Mouse (Mus musculus): ENCODE data around the gene Pcbp2. TPM values are rescaled to one million over a fixed set of nuclear protein-coding genes. Genes with fewer than 3 reads are reported as not detected.

Pcbp2 gene
- polyA plus RNA-seq, 1 experiment from 2014 or later: 534 TPM

DNA sequence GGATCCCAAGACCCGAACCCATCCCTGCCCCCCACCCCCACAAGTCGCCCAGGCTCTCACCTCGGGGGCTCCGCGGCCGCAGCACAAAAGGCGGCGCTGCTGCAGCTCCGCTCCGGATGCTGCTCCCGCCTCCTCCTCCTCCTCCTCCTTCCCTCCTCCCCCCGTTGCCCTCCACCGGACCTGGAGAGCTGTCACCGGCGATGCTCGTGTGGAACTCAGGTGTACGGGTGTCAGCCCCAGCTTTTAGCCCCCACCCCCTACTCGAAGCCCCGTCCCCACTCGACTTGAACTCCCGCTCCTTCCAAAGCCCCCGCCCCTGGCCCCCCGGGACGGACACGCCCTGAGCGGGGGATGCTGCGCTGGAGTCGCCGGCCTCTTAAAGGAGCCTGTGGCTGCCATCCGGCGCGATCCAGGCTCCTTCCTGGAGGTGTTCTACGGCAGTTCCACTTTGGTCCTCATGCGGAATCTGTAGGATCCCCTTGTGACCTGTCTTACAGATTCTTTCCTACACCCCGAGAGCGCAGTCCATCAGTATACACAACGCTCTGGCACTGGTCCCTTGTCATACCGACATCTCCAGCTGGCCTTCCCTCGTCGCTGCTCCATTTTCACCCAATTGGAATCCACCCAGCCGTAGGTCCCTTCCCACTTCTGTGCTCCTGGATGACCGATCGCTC is 46.5 kb downstream of the Pcbp2 start, which contains the start of gene Map3k12:
TSS of gene Map3k12 (minus strand) at position 337 of the 677 bp plus-strand sequence.
- Histone ChIP-seq H3K79me2 (ENCODE audit: inconsistent target) (peaks cover 30% of the 10 kb centered on the region), H3K36me3 (ENCODE audit: inconsistent target) (peaks cover 5% of the 10 kb centered on the region; the same call in 1 of the 2 replicates), H3K4me3 (ENCODE audit: inconsistent target) (peak within 1 kb of the TSS; percentile 80), H3K27ac (peak within 1 kb of the TSS; percentile 45)
- 1% methylated on average over 42 of the region's 43 CpGs for WGBS (ENCODE audit: missing documents)

DNA sequence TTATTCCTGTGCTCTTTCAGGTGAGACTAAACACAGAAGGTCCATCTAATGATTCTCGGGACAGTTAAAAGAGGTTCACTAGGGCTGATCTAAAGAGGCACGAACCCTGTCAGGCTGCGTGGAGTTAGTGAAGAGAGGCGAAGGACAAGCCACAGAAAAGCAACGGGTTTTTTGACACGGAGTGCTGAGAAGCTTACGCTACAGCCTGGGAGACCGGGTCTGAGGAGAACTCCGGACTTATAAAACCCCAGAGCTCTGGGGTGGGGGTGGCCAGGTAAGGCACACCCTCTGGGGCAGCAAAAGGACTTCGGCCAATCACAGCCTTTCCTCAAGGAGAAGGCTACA is 47.3 kb downstream of the Pcbp2 start:
- Histone ChIP-seq H3K36me3 (ENCODE audit: inconsistent target) (peaks cover 12% of the 10 kb centered on the region; the same call in 1 of the 2 replicates), H3K79me2 (ENCODE audit: inconsistent target) (peaks cover 30% of the 10 kb centered on the region), H3K27ac (peak overlapping the region; percentile 45), H3K4me3 (ENCODE audit: inconsistent target) (peak overlapping the region; percentile 80)
- 0% methylated on average over 10 of the region's 10 CpGs for WGBS (ENCODE audit: missing documents)

DNA sequence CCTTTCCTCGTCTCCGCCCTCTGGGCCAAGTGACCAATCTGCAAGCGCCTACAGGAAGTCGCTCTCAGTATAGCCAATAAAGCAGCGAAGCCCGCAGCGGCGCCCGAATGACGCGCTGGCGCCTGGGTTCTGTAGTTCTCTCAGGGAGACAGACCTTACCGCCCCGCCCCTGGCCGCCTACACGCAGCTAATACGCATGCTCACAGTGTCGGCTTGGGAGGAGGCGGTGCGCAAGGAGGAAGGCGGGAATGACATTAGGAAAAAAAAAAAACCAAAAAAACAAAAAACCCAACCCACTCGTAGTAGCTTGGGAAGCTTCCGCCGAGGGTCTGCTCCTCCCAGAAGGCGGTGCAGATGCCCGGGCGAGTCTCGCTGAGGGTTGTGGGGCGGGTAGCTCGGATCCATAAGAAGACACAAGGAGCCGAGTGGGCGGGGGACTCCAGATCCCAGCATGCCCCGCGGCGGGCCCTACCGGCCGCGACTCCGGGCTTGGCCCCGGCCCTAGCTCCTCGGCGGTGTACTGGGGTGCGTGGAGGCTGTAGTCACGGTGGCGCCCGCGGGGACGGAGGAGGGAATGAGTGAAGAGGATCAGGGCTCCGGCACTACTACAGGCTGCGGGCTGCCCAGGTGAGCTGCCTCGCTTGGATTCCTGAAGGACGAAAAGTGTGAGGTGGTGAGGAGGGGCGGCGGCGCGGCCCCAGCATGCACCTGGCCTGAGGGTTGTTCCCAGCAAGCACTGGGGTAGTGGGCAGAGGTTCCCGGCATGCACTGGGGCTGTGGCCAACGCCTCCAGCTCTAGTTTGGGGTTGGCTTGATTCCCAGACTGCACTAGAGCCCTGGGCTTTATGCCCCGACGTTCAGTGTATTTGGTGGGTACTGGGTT is 47.9 kb downstream of the Pcbp2 start, which contains the start of gene Tarbp2:
TSS of gene Tarbp2 (plus strand) at position 217 of the 883 bp plus-strand sequence.
- Histone ChIP-seq H3K36me3 (ENCODE audit: inconsistent target) (peaks cover 13% of the 10 kb centered on the region; the same call in 1 of the 2 replicates), H3K27ac (peak within 1 kb of the TSS; percentile 79), H3K79me2 (ENCODE audit: inconsistent target) (peaks cover 30% of the 10 kb centered on the region), H3K4me3 (ENCODE audit: inconsistent target) (peak within 1 kb of the TSS; percentile 80)
- under 1% methylated on average over 51 of the region's 60 CpGs for WGBS (ENCODE audit: missing documents)

DNA sequence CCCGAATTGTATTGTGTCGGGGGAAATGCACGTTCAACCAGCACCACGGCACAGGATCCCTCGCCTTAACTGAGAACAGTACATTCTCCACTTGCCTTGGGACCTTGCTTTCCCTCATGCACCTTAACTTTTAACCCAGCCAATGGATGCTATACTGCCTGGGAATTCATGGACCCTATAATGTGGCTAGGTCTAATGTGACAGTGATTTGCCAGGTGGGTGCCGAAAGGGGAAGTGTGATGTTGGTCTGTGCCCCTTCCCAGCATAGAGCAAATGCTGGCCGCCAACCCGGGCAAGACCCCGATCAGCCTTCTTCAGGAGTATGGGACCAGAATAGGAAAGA is 48.5 kb downstream of the Pcbp2 start:
- WGBS (ENCODE audit: missing documents): 0% methylated on average over 8 of the region's 9 CpGs
- peaks cover 30% of the 10 kb centered on the region for H3K79me2 ChIP-seq (ENCODE audit: inconsistent target)
- peak overlapping the region; percentile 80 for H3K4me3 ChIP-seq (ENCODE audit: inconsistent target)
- peaks cover 17% of the 10 kb centered on the region for H3K36me3 ChIP-seq (ENCODE audit: inconsistent target)
- H3K27ac ChIP-seq: peak overlapping the region; percentile 79

DNA sequence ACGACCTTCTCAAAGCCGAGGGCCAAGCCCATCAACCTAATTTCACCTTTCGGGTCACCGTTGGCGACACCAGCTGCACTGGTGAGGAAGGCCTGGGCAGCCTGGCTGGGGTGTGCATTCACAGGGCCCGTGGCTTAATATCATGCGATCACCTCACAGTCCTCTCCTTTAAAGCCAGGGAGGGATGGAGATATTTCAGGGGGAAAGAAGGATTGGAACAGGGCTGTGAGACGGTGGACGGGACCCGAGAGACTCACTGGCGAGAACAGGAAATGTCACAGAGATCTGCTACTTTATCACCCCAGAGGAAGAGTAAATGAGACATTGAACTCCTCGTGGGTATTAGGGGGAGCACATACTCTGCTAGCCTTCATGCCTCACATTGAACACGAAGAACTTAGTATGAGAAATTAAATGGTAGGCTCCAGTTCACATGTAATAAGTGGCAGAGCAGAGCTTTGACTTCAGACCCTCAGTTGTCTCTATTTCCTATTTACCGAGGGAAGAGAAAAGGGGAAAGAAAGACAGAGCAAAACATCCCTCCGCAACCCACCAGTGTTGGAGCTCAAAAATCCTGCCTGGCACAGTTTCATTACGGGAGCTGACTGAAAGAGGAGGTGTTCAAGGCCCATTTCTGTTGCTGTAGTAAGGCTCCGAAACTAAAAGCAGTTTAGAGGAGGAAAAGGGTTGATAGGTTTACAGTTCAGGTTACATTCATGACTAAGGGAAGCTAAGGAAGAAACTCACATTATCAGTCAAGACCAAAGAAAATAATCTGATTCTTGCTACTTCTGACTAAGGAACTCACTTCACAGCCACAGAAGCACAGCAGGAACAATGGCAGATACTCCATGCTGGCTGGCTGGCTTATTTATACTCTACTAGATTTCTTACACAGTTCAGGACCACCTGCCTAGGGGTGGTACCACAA is 49.1 kb downstream of the Pcbp2 start:
- Histone ChIP-seq H3K79me2 (ENCODE audit: inconsistent target) (peaks cover 30% of the 10 kb centered on the region), H3K4me3 (ENCODE audit: inconsistent target) (peak overlapping the region; percentile 80), H3K36me3 (ENCODE audit: inconsistent target) (peaks cover 23% of the 10 kb centered on the region), H3K27ac (peak overlapping the region; percentile 79)
- 28% methylated on average over 15 of the region's 17 CpGs for WGBS (ENCODE audit: missing documents)

DNA sequence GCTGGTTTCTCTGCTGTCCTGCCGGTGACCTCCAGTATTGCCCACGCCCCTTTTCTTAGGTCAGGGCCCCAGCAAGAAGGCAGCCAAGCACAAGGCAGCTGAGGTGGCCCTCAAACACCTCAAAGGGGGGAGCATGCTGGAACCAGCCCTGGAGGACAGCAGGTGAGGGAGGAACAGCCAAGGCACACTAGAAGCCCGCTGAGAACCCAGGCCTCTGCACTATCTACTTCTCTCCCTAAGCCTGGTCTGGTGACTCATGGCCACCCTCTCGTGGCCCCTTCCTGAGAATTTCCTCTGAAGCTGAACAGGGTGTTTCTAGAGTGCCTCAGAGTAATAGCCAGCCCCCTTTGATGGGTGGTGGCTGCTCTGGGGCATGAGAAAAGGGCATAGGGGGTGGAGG is 50.1 kb downstream of the Pcbp2 start:
- 0% methylated on average over 2 of the region's 4 CpGs for WGBS (ENCODE audit: missing documents)
- Histone ChIP-seq H3K4me3 (ENCODE audit: inconsistent target) (no peak overlapping the region), H3K27ac (peak overlapping the region; percentile 79), H3K36me3 (ENCODE audit: inconsistent target) (peaks cover 25% of the 10 kb centered on the region), H3K79me2 (ENCODE audit: inconsistent target) (peaks cover 30% of the 10 kb centered on the region)

DNA sequence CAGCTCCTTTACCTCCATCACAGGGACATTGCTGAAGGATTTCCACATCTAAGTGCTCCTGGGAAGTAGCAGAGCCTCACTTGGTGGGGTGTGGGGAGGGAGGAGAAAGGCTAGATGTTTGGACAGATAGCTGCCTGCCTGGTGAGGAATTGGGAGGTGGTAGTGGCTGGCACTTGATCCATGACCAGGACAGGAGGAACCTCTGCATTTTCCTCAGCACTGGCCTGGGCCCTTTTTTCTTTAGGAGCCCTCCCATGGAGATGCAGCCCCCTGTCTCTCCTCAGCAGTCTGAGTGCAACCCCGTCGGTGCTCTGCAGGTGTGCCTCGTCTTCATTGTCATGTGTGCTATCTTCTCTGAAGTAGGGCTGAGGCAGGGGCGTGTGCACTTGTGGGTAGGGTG is 51.1 kb downstream of the Pcbp2 start:
- no peak overlapping the region for H3K4me3 ChIP-seq (ENCODE audit: inconsistent target)
- WGBS (ENCODE audit: missing documents): 98% methylated on average over 4 of the region's 4 CpGs
- H3K36me3 ChIP-seq (ENCODE audit: inconsistent target): peaks cover 25% of the 10 kb centered on the region
- H3K79me2 ChIP-seq (ENCODE audit: inconsistent target): peaks cover 30% of the 10 kb centered on the region
- no peak overlapping the region for H3K27ac ChIP-seq

DNA sequence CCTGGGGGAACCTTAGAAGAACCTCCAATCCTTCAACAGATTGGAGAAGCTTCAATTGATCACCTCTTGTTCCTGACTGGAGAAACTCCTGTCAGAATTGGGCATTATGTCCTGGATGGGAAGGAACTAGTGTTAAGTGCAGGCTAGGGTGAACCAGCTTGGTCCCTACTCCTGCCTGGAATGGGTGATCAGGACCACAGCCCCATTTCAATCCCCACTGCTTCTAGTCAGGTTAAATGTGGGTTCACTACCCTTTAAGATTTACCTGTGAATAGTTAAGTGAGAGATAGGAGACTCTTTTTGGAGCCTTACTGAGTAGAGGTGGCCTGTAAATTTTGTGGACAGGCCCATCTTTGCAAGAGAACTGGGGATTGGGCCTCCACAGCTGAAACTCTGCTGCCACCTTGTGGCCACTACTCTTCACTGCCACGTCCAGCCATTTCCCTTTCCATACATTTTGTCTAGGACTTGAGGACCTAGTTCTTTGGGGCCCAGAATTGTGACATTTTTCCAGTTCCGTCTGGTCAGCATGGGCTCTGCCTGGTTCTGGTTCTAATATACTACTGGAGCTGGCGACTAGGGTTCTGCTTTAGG is 54.6 kb downstream of the Pcbp2 start, which contains the start of gene Npff:
TSS of gene Npff (minus strand) at position 51 of the 594 bp plus-strand sequence.
- H3K79me2 ChIP-seq (ENCODE audit: inconsistent target): peaks cover 17% of the 10 kb centered on the region
- no peak within 1 kb of the TSS for H3K4me3 ChIP-seq (ENCODE audit: inconsistent target)
- peaks cover 40% of the 10 kb centered on the region for H3K36me3 ChIP-seq (ENCODE audit: inconsistent target)
- 38% methylated on average over 3 of the region's 3 CpGs for WGBS (ENCODE audit: missing documents)
- no peak within 1 kb of the TSS for H3K27ac ChIP-seq

DNA sequence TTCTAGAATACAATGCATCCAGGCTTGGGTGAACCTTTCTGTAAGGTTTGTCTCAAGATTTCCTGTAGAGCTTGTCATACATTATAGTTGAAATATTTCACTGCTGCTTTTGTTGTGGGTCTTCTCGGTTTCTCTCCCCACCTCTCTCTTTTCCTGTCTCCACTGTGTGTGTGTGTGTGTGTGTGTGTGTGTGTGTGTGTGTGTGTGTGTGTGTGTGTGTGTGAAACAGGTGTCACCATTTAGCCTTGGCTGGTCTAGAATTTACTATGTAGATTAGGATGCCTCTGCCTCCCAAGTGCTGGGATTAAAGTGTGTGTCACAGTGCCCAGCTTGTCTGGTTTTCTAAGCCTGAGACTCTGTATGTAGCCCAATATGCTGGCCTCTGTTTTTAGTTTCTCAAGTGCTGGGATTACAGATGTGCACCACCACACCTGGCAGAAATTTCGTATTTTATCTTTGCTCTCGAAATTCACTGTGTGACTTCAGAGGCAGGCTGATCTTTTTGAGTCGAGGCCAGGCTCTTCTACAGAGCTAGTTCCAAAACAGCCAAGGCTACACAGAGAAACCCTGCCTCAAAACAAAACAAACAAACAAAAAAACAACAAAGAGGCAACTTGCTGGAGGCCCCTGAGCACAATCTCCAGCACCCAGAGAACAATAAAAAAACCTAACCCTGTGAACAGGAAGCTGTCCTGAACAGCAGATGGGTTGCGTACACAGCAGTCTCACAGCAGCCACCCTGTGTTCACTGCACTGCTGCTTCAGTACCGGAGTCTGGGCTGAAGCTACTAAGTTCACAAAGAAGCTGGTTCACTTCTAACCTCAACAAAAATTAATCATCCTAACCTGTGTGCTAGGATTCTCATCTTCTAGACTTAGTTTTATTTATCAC is 56.0 kb downstream of the Pcbp2 start:
- H3K79me2 ChIP-seq (ENCODE audit: inconsistent target): peaks cover 3% of the 10 kb centered on the region; the same call in 1 of the 2 replicates
- no peak overlapping the region for H3K4me3 ChIP-seq (ENCODE audit: inconsistent target)
- WGBS (ENCODE audit: missing documents): 90% methylated on average over 6 of the region's 6 CpGs
- H3K27ac ChIP-seq: no peak overlapping the region
- peaks cover 49% of the 10 kb centered on the region for H3K36me3 ChIP-seq (ENCODE audit: inconsistent target)

DNA sequence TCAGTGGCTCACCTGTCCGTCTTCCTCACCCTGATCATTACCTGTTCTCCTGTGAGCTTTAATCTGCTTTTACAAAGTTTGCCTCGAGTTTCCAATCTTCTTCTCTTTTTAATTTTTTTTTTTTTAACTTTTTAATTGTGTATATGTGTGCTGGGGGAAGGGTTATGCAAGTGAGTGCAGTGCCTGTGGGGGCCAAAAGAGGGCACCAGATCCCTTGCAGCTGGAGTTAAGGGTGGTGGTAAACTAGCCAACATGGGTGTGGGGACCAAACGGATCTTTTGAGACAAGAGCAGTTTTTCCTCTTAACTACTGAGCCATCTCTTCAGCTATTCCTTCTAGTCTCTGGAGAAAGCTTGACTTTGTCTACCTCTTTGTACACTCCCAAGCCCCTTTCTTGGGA is 57.6 kb downstream of the Pcbp2 start:
- WGBS (ENCODE audit: missing documents): 89% methylated on average over 3 of the region's 3 CpGs
- no peak overlapping the region for H3K4me3 ChIP-seq (ENCODE audit: inconsistent target)
- H3K36me3 ChIP-seq (ENCODE audit: inconsistent target): peaks cover 47% of the 10 kb centered on the region
- H3K27ac ChIP-seq: no peak overlapping the region
- no peaks in the 10 kb centered on the region for H3K79me2 ChIP-seq (ENCODE audit: inconsistent target)

DNA sequence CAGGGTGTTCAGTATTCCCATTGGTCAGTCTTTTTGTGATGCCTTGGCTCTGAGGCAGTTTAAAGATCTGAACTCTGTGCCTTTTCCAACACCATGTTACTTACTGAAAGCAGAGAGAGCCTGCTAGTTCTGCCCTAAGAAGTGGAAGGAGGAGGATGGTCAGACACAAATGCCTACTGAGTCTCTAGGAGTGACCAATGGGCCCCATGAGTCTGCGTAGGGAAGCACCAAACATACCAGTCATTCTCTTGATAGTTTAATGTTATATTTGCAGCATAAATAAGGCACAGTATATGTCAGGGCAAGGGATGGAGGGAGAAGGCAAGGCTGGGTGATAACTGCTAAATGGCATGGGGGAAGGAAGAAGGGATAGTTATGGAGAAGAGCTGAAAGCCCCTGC is 58.1 kb downstream of the Pcbp2 start:
- H3K79me2 ChIP-seq (ENCODE audit: inconsistent target): no peaks in the 10 kb centered on the region
- H3K36me3 ChIP-seq (ENCODE audit: inconsistent target): peaks cover 51% of the 10 kb centered on the region
- 87% methylated on average over 1 of the region's 1 CpGs for WGBS (ENCODE audit: missing documents)
- H3K4me3 ChIP-seq (ENCODE audit: inconsistent target): no peak overlapping the region
- no peak overlapping the region for H3K27ac ChIP-seq

DNA sequence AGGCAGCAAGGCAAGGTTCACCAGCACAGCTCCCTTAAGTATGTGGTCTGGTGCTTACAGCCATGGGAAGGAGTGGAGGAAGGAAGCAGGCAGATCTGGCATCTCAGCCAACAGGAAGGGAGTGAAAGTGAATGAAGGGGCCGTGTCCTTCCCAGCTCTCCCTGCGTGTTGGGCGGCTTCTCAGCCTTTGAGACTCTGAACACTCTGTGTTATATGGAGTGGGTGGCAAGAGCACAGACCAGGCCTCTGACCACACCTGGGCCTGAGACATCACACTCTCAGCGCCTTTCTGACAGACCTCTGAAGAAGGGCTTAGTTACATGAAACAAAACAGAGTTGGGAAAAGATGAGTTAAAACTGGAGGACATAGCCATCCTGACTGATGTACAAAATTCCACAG is 60.2 kb downstream of the Pcbp2 start:
- Histone ChIP-seq H3K79me2 (ENCODE audit: inconsistent target) (no peaks in the 10 kb centered on the region), H3K36me3 (ENCODE audit: inconsistent target) (peaks cover 60% of the 10 kb centered on the region), H3K27ac (no peak overlapping the region), H3K4me3 (ENCODE audit: inconsistent target) (no peak overlapping the region)
- WGBS (ENCODE audit: missing documents): 79% methylated on average over 4 of the region's 4 CpGs

DNA sequence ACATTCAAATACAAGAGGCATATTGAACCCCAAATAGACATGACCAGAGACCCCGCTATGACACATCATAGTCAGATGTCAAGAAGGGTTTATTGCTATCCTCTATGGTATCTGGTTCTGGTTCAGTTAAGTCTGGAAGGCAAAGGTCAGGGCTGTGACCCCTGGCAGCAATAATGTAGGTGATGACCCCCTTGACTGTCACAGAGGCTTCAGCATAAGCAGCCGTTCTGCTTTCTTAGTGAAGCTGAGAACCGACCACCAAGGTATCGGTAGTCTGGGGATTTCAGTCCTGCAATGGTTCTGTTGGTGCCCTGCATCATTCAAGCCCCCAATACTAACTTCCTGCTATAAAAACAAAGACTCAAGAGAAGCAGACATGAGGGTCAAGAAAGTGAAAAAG is 61.2 kb downstream of the Pcbp2 start:
- H3K79me2 ChIP-seq (ENCODE audit: inconsistent target): no peaks in the 10 kb centered on the region
- peaks cover 70% of the 10 kb centered on the region for H3K36me3 ChIP-seq (ENCODE audit: inconsistent target)
- no peak overlapping the region for H3K27ac ChIP-seq
- 95% methylated on average over 4 of the region's 4 CpGs for WGBS (ENCODE audit: missing documents)
- no peak overlapping the region for H3K4me3 ChIP-seq (ENCODE audit: inconsistent target)
